Comparison of ENCODE assay signal across 1 mouse cellular context in genomic region chr7:19619004-19619801, GRCm38 (mm10).
TF ChIP-seq lines count a peak whose summit lies in the region.

No protein-coding gene starts in this region.

TF ChIP-seq in C2C12, 6 proteins besides CTCF, POLR2A, EP300 and RAD21:
- no peak for TF ChIP-seq CEBPB (IDR thresholded peaks at IDR 0.05; ENCODE audit: low read depth)
- TF ChIP-seq MYOD1 (IDR thresholded peaks at IDR 0.05; ENCODE audit: control insufficient read depth, insufficient read length, low read depth), result no peak
- no peak for TF ChIP-seq MAX (IDR thresholded peaks at IDR 0.05)
- TF ChIP-seq MYOG (IDR thresholded peaks at IDR 0.05; ENCODE audit: control insufficient read depth, extremely low read depth, insufficient read length), result no peak
- TF ChIP-seq USF1 (IDR thresholded peaks at IDR 0.05; ENCODE audit: low read depth), result no peak
- TF ChIP-seq FOSL1 (IDR thresholded peaks at IDR 0.05; ENCODE audit: insufficient read depth, low read length, poor library complexity, severe bottlenecking), result no peak
